Mouse (Mus musculus) spleen, postnatal 14 days (tissue): Measurements from ENCODE around the gene Lyst.
"Not testable (repeated sequence)": the region's sequence is repeated elsewhere in the genome, so short reads cannot be mapped to it uniquely, and the experiment has no call there.

Source experiments
- DNase-seq, 2 experiments: peaks; one replicate each; pipeline ENCODE4 v3.0.0; 2021 to 2022; ENCODE audit warnings: low spot score in 2 of 2

Lyst gene

GRCm38 (mm10) chr13:13781026-13781425 is 190.8 kb downstream of the Lyst start:
- DNase-seq: no peak

GRCm38 (mm10) chr13:13783296-13783695 is 193.1 kb downstream of the Lyst start:
- DNase-seq: no peak

GRCm38 (mm10) chr13:13783894-13784419 is 193.8 kb downstream of the Lyst start, which contains the start of gene Gng4:
Gng4 (plus strand) TSS chr13:13784059.
- DNase-seq: no peak

GRCm38 (mm10) chr13:13784420-13784936 is 194.3 kb downstream of the Lyst start:
- DNase-seq: no peak

GRCm38 (mm10) chr13:13784981-13785783 is 195.0 kb downstream of the Lyst start:
- no peak for DNase-seq

GRCm38 (mm10) chr13:13786971-13787370 is 196.8 kb downstream of the Lyst start:
- no peak for DNase-seq

- no peak for DNase-seq
These were observed 197.9 kb downstream of the Lyst start for GRCm38 (mm10) chr13:13788070-13788469.

GRCm38 (mm10) chr13:13791981-13792380 is 201.8 kb downstream of the Lyst start:
- no peak for DNase-seq

GRCm38 (mm10) chr13:13795166-13795832 is 205.1 kb downstream of the Lyst start:
- DNase-seq: no peak

- no peak for DNase-seq
These were observed 205.9 kb downstream of the Lyst start for GRCm38 (mm10) chr13:13796082-13796481.

GRCm38 (mm10) chr13:13797816-13798215 is 207.6 kb downstream of the Lyst start:
- not testable (repeated sequence) for DNase-seq

GRCm38 (mm10) chr13:13798775-13799174 is 208.6 kb downstream of the Lyst start:
- no peak for DNase-seq

- DNase-seq: no peak
These were observed 218.3 kb downstream of the Lyst start for GRCm38 (mm10) chr13:13808337-13809132.

- DNase-seq: no peak
These were observed 220.7 kb downstream of the Lyst start for GRCm38 (mm10) chr13:13810885-13811284.

GRCm38 (mm10) chr13:13818696-13819095 is 228.5 kb downstream of the Lyst start:
- DNase-seq: no peak

- no peak for DNase-seq
These were observed 230.3 kb downstream of the Lyst start for GRCm38 (mm10) chr13:13820234-13821123.

- DNase-seq: no peak
These were observed 234.7 kb downstream of the Lyst start for GRCm38 (mm10) chr13:13824946-13825345.

GRCm38 (mm10) chr13:13826533-13826932 is 236.3 kb downstream of the Lyst start:
- DNase-seq: no peak

GRCm38 (mm10) chr13:13828125-13828524 is 237.9 kb downstream of the Lyst start:
- DNase-seq: no peak
